Mouse (Mus musculus) cerebellum, postnatal 10 days (tissue): ENCODE data around the gene Acat3.
"Not testable (repeated sequence)": the region's sequence is repeated elsewhere in the genome, so short reads cannot be mapped to it uniquely, and the experiment has no call there.

Source experiments
- DNase-seq, 2 experiments: peaks; one replicate each; pipeline ENCODE4 v3.0.0; 2021; ENCODE audit warnings: mixed read lengths in 2 of 2

The Acat3 gene

GRCm38 (mm10) chr17:12940151-12940805 is at the start of gene Acat3:
Gene Acat3 (minus strand): TSS chr17:12940600.
- DNase-seq, result peak; percentile 71 to 73

DNA sequence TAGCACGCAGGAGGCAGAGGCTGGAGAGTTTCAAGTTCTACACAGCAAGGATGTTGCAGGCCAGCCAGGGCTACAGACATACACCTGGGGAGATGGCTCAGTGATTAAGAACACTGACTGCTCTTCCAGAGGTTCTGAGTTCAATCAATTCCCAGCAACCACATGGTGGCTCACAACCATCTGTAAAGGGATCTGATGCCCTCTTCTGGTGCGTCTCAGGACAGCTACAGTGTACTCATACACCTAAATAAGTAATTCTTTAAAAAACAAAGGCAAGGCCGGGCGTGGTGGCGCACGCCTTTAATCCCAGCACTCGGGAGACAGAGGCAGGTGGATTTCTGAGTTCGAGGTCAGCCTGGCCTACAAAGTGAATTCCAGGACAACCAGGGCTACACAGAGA is 47.7 kb upstream of the Acat3 start:
- peak in 1 of 2 experiments; percentile 9 for DNase-seq

DNA sequence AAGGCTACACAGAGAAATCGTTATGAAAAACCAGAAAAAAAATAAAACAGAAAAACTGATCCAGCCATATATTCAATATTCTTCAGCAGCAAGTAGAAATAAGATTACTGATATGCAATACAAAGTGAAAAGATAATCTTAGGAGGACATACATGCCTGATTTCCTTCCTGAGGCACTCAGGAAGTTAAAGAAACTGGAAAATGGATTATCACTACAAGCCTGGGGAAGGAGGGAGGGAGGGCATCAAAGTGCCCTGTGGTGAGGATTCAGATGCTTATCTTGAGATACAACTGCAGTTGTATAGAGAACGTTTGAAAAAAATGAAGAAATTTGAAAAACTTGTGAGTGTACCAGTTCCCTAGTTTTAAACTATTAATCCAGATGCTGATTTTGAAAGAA is 43.6 kb upstream of the Acat3 start:
- no peak for DNase-seq

GRCm38 (mm10) chr17:12978546-12978945 is 38.1 kb upstream of the Acat3 start:
- no peak for DNase-seq

- DNase-seq, result peak in 1 of 2 experiments; percentile 13
Observed at GRCm38 (mm10) chr17:12973851-12974250, 33.5 kb upstream of the Acat3 start.

DNA sequence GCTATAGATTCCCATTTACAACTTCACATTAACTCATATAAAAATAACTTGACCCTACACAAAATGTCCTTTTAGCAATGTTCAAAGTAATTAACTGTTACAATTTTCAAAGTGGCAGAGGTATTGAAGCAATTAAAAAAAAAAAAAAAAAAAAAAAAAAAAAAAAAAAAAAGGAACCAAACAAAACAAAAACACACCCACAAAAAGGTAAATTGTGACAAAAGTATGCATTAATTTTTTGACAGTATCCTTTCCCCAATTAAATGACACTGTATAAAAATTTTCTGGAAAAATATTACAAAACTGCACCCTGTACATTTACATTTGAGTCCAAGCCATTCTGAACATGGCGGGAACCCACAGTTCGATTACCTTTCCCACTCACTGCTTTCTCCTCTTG is 26.8 kb upstream of the Acat3 start:
- DNase-seq, result no peak

GRCm38 (mm10) chr17:12963476-12963875 is 23.1 kb upstream of the Acat3 start:
- DNase-seq, result no peak

GRCm38 (mm10) chr17:12960331-12960873 is 20.0 kb upstream of the Acat3 start, which contains the start of gene Acat2:
Gene Acat2 (minus strand): TSS chr17:12960747.
- peak; percentile 97 to 98 for DNase-seq

DNA sequence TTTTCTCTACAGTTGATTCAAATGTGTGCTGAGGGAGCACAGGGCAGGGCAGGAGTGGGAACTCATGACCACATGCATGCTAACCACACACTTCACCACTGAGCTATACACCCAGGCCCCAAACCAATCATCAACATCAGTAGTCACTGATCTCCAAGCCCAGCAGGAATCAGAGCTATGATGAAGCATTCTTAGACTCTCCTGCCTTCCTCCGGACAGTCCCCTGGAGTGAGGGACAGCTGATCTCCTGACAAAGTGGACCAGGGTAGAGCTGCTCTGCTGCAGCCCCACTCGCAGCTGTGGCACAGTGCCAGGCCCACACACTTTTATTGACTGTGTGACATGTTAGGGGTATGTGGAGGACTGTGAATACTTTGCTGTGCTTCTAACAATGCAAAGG is 19.0 kb upstream of the Acat3 start:
- DNase-seq, result not testable (repeated sequence)

GRCm38 (mm10) chr17:12956664-12957063 is 16.3 kb upstream of the Acat3 start:
- peak; percentile 41 to 49 for DNase-seq

DNA sequence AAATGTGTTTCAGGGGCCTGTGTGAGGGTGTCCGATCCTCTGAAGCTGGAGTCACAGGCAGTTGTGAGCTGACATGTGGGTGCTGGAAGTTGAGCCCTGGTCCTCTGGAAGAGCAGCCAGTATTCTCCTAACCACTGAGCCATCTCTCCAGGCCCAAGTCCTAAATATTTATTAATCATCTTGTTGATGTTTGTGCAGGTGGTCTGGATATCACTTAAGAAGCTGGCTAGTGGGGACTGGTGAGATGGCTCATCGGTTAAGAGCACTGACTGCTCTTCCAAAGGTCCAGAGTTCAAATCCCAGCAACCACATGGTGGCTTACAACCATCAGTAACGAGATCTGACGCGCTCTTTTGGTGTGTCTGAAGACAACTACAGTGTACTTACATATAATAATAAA is 9.3 kb upstream of the Acat3 start:
- no peak for DNase-seq

DNA sequence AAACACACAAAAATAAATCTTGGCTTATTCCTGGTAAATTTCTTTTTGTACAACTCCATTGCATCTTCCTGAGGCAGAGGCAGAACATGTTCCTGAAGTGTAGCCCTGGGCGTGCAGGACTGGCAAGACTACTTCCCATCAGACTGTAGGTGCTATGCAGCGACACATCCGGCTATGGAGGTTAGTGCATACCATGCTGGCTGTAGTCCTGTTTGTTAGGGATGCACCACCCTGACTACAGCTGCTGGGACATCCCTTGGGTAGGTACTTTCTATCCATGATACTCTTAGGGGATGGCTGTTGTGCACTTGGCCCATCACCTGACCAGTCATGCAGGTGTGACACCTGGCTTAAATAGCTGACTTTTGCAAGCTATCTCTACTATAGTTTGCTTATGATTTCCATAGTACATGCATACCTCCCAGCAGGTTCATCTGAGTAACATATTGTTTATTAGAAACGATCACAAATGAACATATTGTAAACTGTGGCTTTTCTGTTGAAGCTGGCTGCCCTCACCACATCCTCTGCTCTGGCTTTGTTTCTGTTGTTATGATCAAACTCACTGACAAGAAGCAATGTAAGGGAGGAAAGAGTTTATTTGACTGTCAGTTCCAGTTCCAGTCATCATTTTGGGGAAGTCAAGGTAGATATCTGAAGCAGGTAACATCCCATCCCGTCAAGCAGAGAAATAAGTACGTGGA is 2.2 kb upstream of the Acat3 start:
- DNase-seq, result no peak

GRCm38 (mm10) chr17:12941543-12942260 is 1.3 kb upstream of the Acat3 start:
- DNase-seq, result no peak

- DNase-seq, result not testable (repeated sequence)
Observed at GRCm38 (mm10) chr17:12939377-12940148, 837 bp downstream of the Acat3 start.

GRCm38 (mm10) chr17:12938077-12938476 is 2.3 kb downstream of the Acat3 start:
- no peak for DNase-seq

- DNase-seq, result no peak
Observed at GRCm38 (mm10) chr17:12937412-12937970, 2.9 kb downstream of the Acat3 start.

DNA sequence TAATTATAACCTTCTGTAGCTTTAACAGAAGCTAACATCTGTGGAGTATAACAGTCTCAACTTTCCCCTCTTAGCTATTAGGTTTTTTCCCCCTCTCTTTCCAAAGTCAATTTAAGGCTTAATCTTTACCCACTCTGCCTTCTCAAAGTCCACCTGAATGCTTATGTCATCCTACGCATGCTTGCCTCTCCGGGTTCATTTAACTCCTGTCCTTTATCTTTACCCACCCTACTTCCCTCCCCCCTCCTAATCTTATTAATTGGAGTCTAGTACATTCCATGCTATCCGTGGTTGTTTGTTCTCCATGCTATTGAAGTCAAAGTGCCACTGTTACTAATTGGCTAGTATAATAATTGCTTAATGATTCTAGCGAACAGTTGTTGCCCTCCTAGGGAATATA is 4.7 kb downstream of the Acat3 start:
- no peak for DNase-seq

- DNase-seq, result not testable (repeated sequence)
Observed at GRCm38 (mm10) chr17:12931576-12931975, 8.8 kb downstream of the Acat3 start.

DNA sequence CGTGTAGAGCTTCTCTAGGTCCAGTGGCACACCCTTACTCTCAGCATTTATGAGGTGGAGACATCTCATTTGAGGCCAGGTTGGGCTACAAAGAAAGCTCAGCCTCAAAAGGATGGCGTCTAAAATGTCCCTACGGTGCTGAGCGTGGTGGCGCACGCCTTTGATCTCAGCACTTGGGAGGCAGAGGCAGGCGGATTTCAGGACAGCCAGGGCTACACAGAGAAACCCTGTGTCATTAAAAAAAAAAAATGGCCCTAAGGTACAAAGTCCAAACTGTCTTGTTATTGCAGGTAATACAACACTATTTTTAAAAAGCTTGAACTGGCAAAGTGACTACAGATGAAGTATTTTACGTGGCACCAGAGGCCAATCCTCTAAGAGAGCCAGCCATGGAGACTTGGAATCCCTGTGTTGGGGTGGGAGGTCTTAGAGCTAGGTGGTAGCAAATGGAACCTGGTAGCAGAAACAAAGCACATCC is 14.7 kb downstream of the Acat3 start:
- no peak for DNase-seq

- no peak for DNase-seq
Observed at GRCm38 (mm10) chr17:12925001-12925400, 15.4 kb downstream of the Acat3 start.

DNA sequence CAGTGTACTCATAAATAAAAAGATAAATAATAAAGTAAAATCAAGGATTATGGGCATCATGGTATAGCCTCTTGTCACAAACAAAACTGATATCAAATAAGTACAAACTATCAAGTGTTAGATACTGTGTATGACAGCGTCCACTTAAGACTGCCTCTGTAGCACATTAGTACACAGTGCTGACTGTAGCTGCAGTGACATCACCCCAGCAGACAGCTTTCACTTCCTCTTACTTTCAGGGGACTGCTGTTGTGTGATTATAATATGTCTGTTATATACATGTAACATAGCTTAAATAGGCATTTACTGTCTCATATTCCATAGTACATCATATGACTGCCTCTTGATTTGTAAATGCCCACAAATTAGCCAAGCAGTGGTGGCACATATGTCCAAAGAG is 19.3 kb downstream of the Acat3 start:
- no peak for DNase-seq
